Mouse (Mus musculus): ENCODE measurements at regions not wholly inside any gene's neighbourhood (a gene's known extent, or its start where the extent isn't known, plus 50 kb on each side); places are given as distances from the start of the nearest gene placed in this dataset.

GRCm38 (mm10) chr9:46558481-46558880, 238.7 kb upstream of the 4931429L15Rik start:
- no peak for DNase-seq (ENCODE audit: low read depth, low spot score)
- 86% methylated on average over 5 of the region's 5 CpGs for WGBS

GRCm38 (mm10) chr9:46557781-46558180, 238.0 kb upstream of the 4931429L15Rik start:
- WGBS, result 37% methylated on average over 5 of the region's 5 CpGs
- DNase-seq (ENCODE audit: low read depth, low spot score), result no peak

DNA sequence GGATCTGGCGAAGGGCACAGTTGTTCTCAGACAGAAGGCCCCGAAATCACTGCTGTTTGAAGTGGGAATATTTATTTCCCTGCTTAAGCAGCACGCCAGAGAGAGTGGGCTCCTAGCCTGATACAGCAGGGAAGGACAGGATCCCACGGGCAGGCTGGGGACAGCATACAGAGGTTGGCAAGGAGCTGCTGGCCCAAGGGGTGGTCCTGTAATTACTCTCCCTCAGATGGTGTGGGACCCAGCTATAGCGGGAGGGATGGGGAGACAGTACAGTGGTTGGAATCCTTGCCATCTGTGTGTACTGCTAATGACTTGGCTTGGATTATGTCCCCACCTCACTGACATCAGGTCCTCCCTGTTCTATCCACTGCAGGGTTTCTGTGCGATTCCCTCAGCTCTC, 235.4 kb upstream of the 4931429L15Rik start:
- 64% methylated on average over 6 of the region's 6 CpGs for WGBS
- DNase-seq (ENCODE audit: low read depth, low spot score), result no peak

- DNase-seq (ENCODE audit: low read depth, low spot score), result no peak
- WGBS, result 84% methylated on average over 6 of the region's 6 CpGs
Observed at GRCm38 (mm10) chr9:46554586-46555152, 234.9 kb upstream of the 4931429L15Rik start.

DNA sequence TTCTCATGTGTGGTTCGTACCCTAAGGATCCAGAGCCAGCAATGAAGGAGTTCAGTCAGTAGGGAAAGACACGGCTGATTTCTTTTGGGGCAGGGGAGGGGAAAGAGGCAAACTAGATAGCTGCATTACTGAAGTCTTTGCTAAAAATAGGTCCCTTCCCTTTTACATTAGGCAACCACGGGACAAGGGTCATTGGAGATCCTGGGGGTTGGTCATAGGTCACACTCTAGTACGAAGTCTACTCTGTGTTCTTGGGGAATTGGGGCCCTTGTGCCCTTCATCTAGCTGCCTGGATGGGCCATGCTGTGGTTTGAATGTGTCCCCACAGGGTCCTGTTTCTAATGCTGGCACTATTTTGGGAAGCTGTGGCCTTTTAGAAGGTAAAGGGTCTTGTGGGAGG, 229.6 kb upstream of the 4931429L15Rik start:
- 73% methylated on average over 4 of the region's 4 CpGs for WGBS
- DNase-seq (ENCODE audit: low read depth, low spot score), result no peak

DNA sequence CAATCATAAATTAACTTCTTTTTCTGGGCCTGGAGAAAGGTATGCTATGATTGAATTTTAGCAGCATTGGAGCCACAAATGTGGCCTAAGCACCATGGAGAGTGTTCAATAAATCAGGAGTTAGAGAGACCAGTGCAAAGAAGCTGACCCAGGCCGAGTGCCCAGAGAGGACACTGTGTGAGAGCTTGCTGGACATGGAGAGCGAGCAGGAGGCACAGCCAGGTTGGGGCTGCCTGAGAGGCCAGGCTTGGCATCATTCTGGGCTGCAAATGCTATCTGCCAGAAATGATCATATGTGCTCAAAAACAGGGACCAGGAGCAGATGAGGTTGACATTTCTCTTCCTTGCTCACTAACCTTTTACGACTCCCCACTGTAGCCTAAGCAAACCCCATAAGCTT, 224.5 kb upstream of the 4931429L15Rik start:
- DNase-seq (ENCODE audit: low read depth, low spot score), result no peak

GRCm38 (mm10) chr9:46541001-46541400, 221.2 kb upstream of the 4931429L15Rik start:
- DNase-seq (ENCODE audit: low read depth, low spot score), result no peak
- WGBS, result 56% methylated on average over 2 of the region's 2 CpGs

More for the DNA sequence above, 224.5 kb upstream of the 4931429L15Rik start:
- 72% methylated on average over 3 of the region's 3 CpGs for WGBS

DNA sequence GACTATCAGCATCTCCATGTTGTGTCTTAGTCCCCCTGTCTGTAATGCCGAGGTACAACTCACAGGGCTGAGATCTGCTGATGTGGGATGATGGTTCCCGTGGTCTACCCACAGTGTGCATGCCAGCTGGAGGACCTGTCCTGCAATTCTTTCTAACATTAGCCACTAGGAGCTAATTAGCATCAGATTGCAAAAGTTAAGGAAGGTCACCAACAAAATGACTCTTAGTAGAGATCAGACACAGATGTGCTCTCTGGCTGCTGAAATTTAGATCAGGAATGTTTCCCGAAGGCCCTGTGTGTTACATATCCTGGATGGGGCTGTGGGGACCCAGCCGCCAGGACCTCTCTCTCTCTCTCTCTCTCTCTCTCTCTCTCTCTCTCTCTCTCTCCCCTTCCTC, 218.8 kb upstream of the 4931429L15Rik start:
- DNase-seq (ENCODE audit: low read depth, low spot score), result no peak
- 55% methylated on average over 4 of the region's 4 CpGs for WGBS

DNA sequence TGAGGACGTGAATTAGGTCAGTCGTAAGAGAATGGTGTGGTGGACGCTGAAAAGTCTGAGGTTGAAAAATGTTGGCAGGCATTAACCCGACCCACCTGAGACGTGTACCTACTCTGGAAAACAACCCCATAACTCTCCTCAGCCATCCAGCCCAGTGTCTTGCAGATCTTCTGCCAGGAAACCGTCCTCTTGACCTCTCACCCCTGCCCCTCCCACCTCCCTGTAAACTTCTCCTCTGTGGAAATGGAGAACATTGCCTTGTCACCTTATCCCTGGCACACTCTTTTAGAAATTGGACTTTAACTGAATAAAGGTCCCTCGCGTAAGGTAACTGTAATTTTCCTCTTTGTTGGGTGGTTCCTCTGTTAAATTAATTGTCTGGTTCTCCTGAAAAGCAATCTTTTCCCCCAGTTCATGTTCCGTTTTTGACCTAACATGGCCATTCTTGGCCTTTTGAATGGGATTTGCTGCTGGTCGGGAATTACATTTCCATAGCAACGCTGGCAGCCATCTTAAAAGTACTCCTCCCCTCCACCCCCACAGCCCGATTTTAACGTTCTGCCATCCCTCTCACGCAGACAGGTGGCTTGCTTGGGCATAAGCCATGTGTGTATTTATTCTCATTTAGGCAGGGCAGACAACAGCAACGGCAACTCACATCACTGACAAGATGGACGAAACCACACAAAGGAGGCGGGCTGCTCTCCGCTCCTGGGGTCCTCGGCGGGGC, 196.8 kb upstream of the 4931429L15Rik start:
- no peak for DNase-seq (ENCODE audit: low read depth, low spot score)

GRCm38 (mm10) chr9:46512276-46513051, 192.7 kb upstream of the 4931429L15Rik start:
- 46% methylated on average over 6 of the region's 6 CpGs for WGBS

More for the DNA sequence above, 196.8 kb upstream of the 4931429L15Rik start:
- WGBS, result 76% methylated on average over 20 of the region's 20 CpGs

GRCm38 (mm10) chr9:46511307-46511706, 191.5 kb upstream of the 4931429L15Rik start:
- no peak for DNase-seq (ENCODE audit: low read depth, low spot score)
- WGBS, result 47% methylated on average over 6 of the region's 6 CpGs

More at GRCm38 (mm10) chr9:46512276-46513051, 192.7 kb upstream of the 4931429L15Rik start:
- no peak for DNase-seq (ENCODE audit: low read depth, low spot score)

GRCm38 (mm10) chr9:46509896-46510295, 190.1 kb upstream of the 4931429L15Rik start:
- DNase-seq (ENCODE audit: low read depth, low spot score), result no peak
- 68% methylated on average over 5 of the region's 5 CpGs for WGBS

GRCm38 (mm10) chr9:46509458-46509857, 189.7 kb upstream of the 4931429L15Rik start:
- WGBS, result 32% methylated on average over 5 of the region's 5 CpGs

GRCm38 (mm10) chr9:46507036-46507435, 187.2 kb upstream of the 4931429L15Rik start:
- 80% methylated on average over 4 of the region's 4 CpGs for WGBS
- DNase-seq (ENCODE audit: low read depth, low spot score), result no peak

More at GRCm38 (mm10) chr9:46509458-46509857, 189.7 kb upstream of the 4931429L15Rik start:
- DNase-seq (ENCODE audit: low read depth, low spot score), result no peak

- WGBS, result 29% methylated on average over 12 of the region's 12 CpGs
- DNase-seq (ENCODE audit: low read depth, low spot score), result no peak
Observed at GRCm38 (mm10) chr9:46504536-46504935, 184.8 kb upstream of the 4931429L15Rik start.

GRCm38 (mm10) chr9:46504133-46504416, 184.3 kb upstream of the 4931429L15Rik start:
- no peak for DNase-seq (ENCODE audit: low read depth, low spot score)
- WGBS, result 45% methylated on average over 3 of the region's 3 CpGs

GRCm38 (mm10) chr9:46503321-46504132, 183.7 kb upstream of the 4931429L15Rik start:
- no peak for DNase-seq (ENCODE audit: low read depth, low spot score)
- 78% methylated on average over 8 of the region's 8 CpGs for WGBS

DNA sequence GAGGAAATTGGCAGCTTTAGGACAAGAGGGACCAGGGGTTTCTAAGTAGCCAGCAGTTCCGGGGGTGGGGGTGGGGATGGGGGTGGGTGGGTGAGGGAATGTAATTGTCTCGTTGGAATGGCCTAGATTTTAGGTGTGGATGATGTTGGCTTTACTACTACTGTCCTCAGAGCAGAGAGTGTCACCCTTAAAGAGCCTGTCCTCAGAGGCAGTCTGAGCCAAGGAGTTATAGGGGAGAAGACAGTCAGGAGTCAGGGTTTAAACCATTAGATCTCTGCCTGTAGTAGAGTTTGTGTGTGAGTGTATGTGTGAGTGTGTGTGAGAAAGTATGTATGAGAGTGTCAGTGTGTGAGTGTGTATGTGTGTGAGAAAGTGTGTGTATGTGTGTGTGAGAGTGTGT, 179.6 kb upstream of the 4931429L15Rik start:
- 17% methylated on average over 2 of the region's 2 CpGs for WGBS
- DNase-seq (ENCODE audit: low read depth, low spot score), result no peak

- WGBS, result 60% methylated on average over 5 of the region's 5 CpGs
- no peak for DNase-seq (ENCODE audit: low read depth, low spot score)
Observed at GRCm38 (mm10) chr9:46498861-46499260, 179.1 kb upstream of the 4931429L15Rik start.

- WGBS, result 33% methylated on average over 6 of the region's 6 CpGs
- DNase-seq (ENCODE audit: low read depth, low spot score), result no peak
Observed at GRCm38 (mm10) chr9:46495276-46495675, 175.5 kb upstream of the 4931429L15Rik start.

Measured in large intestine, adult 2 months (tissue).